Mouse (Mus musculus): Measurements from ENCODE around the gene Grid1. TPM values are rescaled to one million over a fixed set of nuclear protein-coding genes. Genes with fewer than 3 reads are reported as not detected.

The Grid1 gene
- polyA plus RNA-seq, 1 experiment from 2014 or later, result 0.26 TPM

DNA sequence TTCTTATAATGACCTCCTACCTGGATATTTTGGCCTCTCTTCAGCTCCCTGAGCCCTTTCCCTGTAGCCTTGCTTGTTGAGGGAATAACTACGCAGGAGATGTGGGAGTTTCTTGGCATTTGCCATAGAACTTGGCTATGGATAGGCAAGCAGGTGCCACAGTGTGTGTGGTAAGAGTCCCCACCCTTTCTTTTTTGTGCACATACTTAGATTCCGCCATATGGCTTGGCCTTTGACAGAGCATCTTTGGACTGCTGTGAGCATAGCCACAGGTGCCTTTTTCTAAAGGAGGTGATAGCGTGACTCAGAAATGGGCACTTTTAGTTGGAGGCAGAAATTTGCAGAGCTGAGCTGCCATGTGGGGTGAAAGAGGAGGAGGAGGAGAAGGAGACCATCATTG, 64.7 kb downstream of the Grid1 start:
- Histone ChIP-seq H3K9me3 (replicated peaks; ENCODE audit: control insufficient read depth, low read length) (no peaks in the 10 kb centered on the region), H3K36me3 (ENCODE audit: control insufficient read depth, insufficient read depth) (no peaks in the 10 kb centered on the region), H3K27ac (ENCODE audit: low read length) (no peak overlapping the region), H3K4me3 (ENCODE audit: low read length) (no peak overlapping the region), H3K4me2 (ENCODE audit: low read depth, low read length) (no peak overlapping the region), H3K27me3 (ENCODE audit: control insufficient read depth, insufficient read depth, low read length) (0 out of 2 replicates have a peak, but pooled peaks cover 7% of the 10 kb centered on the region), H3K9ac (ENCODE audit: low read length) (no peak overlapping the region), H3K4me1 (ENCODE audit: control insufficient read depth, insufficient read depth, low read length) (no peaks in the 10 kb centered on the region)
- no peak for ATAC-seq (replicated peaks; ENCODE audit: extremely low read depth, insufficient read depth, low FRiP score)
- WGBS, result 79% methylated on average over 3 of the region's 3 CpGs

DNA sequence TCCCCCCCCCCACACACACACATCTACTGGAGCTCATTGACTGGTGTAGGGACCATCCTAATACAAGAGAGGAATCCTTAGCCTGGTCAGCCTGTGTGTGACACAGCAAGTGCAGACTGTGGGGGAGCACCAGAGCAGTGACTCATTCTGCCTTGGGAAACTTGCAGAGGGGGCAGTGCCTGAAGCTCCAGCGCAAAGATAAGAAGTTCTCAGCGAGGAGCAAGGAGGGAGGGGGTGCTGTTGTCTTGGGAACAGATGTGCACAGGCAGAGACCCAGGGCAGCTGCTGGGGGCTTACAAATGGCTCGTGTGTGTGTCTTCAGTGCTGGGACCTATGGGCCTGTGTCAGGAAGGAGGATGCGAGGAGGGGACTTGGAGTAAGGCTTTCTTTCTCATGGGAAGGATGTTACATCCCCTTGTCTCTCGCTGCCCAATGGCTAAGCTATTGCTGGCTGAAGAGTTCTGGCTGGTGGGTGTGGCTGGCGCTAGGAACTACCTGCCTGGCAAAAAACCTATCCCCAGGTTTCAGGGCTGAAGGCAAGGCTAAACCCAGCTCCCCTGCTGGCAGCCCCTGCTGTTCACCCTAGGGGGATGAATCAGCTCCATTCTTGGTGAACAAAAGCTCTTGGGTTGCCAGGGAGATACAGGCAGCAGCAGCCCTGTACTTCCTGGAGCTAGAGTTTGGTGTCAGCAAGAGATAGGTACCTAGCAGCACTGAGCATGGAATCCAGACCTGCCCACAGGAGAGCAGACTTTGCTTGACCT, 72.0 kb downstream of the Grid1 start:
- no peak for ATAC-seq (replicated peaks; ENCODE audit: extremely low read depth, insufficient read depth, low FRiP score)
- 0 out of 2 replicates have a peak, but pooled peaks cover 2% of the 10 kb centered on the region for H3K4me1 ChIP-seq (ENCODE audit: control insufficient read depth, insufficient read depth, low read length)
- H3K9ac ChIP-seq (ENCODE audit: low read length), result no peak overlapping the region
- no peak overlapping the region for H3K4me3 ChIP-seq (ENCODE audit: low read length)
- no peak overlapping the region for H3K27ac ChIP-seq (ENCODE audit: low read length)
- WGBS, result 6% methylated on average over 6 of the region's 6 CpGs
- H3K27me3 ChIP-seq (ENCODE audit: control insufficient read depth, insufficient read depth, low read length), result peaks cover 7% of the 10 kb centered on the region
- H3K9me3 ChIP-seq (replicated peaks; ENCODE audit: control insufficient read depth, low read length), result no peaks in the 10 kb centered on the region
- H3K4me2 ChIP-seq (ENCODE audit: low read depth, low read length), result no peak overlapping the region
- no peaks in the 10 kb centered on the region for H3K36me3 ChIP-seq (ENCODE audit: control insufficient read depth, insufficient read depth)

DNA sequence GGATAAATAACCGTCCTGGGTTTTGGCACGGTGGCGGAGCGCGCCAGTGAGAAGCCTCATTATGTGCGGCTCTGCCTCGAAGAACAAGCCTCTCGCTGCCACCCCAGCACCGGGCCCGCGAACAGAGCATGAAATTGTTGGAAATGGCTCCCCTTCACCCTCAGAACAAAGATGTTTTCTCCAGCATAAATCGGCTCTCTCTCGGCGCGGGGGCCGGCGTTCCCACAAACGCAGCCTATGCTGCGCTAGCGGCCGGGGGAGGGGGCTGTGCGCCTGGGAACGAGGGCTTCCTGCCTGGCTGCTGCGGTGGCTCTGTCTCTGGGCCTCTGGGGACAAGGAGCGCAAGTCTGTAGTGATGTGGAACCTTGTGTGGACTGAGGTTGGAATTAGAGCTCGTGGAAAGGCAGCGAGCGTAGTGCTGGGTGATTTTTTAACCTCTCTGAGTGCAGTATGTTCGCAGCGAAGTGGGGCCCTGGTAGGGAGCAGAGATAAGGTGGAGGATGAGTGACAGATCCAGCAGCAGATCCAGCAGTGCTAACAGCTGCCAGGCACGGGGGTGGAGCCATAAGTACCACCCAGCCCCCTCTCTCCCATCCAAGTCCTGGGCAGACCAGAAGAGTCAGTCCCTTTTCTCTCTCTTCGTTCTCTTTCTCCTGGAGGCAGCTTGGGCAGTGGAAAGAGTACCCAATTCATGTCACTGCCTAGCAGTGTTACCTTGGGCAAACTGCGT, 76.5 kb downstream of the Grid1 start:
- H3K4me1 ChIP-seq (ENCODE audit: control insufficient read depth, insufficient read depth, low read length), result 0 out of 2 replicates have a peak, but pooled peaks cover 2% of the 10 kb centered on the region
- H3K9ac ChIP-seq (ENCODE audit: low read length), result no peak overlapping the region
- WGBS, result 6% methylated on average over 33 of the region's 33 CpGs
- H3K4me2 ChIP-seq (ENCODE audit: low read depth, low read length), result peak overlapping the region; percentile 61
- H3K27ac ChIP-seq (ENCODE audit: low read length), result no peak overlapping the region
- H3K4me3 ChIP-seq (ENCODE audit: low read length), result peak overlapping the region; percentile 27
- H3K27me3 ChIP-seq (ENCODE audit: control insufficient read depth, insufficient read depth, low read length), result peaks cover 10% of the 10 kb centered on the region
- H3K9me3 ChIP-seq (replicated peaks; ENCODE audit: control insufficient read depth, low read length), result no peaks in the 10 kb centered on the region
- ATAC-seq (replicated peaks; ENCODE audit: extremely low read depth, insufficient read depth, low FRiP score), result no peak
- no peaks in the 10 kb centered on the region for H3K36me3 ChIP-seq (ENCODE audit: control insufficient read depth, insufficient read depth)

DNA sequence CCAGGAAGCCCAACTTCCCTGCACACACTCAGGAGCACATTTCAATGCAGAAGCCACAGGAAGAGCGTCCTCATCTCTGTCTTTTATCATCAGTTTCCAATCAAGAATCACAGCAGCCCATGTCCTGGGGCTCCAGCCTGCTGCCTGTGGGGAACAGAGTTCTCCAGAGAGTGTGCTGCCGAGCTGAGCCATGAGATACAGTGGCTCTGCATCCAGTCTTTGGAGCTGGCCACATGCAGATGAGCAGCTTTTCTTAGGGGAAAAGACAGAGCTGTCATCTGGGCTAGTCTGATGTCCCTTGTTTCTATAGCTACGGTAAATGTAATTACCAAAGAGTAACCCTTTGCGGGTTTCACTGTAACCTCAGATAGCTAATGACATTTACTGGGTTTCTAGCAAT, 83.9 kb downstream of the Grid1 start:
- 53% methylated on average over 4 of the region's 4 CpGs for WGBS
- Histone ChIP-seq H3K4me3 (ENCODE audit: low read length) (no peak overlapping the region), H3K27me3 (ENCODE audit: control insufficient read depth, insufficient read depth, low read length) (no peaks in the 10 kb centered on the region), H3K9me3 (replicated peaks; ENCODE audit: control insufficient read depth, low read length) (no peaks in the 10 kb centered on the region), H3K27ac (ENCODE audit: low read length) (no peak overlapping the region), H3K36me3 (ENCODE audit: control insufficient read depth, insufficient read depth) (no peaks in the 10 kb centered on the region), H3K4me1 (ENCODE audit: control insufficient read depth, insufficient read depth, low read length) (no peaks in the 10 kb centered on the region), H3K4me2 (ENCODE audit: low read depth, low read length) (no peak overlapping the region), H3K9ac (ENCODE audit: low read length) (no peak overlapping the region)
- no peak for ATAC-seq (replicated peaks; ENCODE audit: extremely low read depth, insufficient read depth, low FRiP score)

DNA sequence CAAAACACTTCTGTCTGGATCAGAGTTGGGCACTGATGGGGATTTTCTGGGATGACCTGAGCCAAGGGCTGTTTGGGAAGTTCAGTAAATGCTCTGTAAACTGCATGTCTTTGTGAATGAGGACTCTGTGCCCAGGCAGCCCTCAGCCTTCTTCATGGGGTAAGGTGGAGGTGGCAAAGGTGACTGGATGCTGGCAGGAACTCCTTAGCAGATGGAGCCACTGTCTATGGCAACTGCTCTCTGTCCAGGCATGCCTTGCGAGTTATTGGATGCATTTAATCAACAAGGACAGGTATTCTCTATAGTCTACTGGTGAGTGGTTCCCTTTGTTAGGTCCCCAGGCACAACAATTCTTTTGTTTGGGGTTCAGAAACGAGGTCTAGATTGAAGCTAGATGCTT, 85.8 kb downstream of the Grid1 start:
- Histone ChIP-seq H3K4me3 (ENCODE audit: low read length) (no peak overlapping the region), H3K9ac (ENCODE audit: low read length) (no peak overlapping the region), H3K9me3 (replicated peaks; ENCODE audit: control insufficient read depth, low read length) (no peaks in the 10 kb centered on the region), H3K27me3 (ENCODE audit: control insufficient read depth, insufficient read depth, low read length) (no peaks in the 10 kb centered on the region), H3K36me3 (ENCODE audit: control insufficient read depth, insufficient read depth) (no peaks in the 10 kb centered on the region), H3K27ac (ENCODE audit: low read length) (no peak overlapping the region), H3K4me2 (ENCODE audit: low read depth, low read length) (no peak overlapping the region), H3K4me1 (ENCODE audit: control insufficient read depth, insufficient read depth, low read length) (no peaks in the 10 kb centered on the region)
- ATAC-seq (replicated peaks; ENCODE audit: extremely low read depth, insufficient read depth, low FRiP score), result no peak
- 58% methylated on average over 2 of the region's 2 CpGs for WGBS

DNA sequence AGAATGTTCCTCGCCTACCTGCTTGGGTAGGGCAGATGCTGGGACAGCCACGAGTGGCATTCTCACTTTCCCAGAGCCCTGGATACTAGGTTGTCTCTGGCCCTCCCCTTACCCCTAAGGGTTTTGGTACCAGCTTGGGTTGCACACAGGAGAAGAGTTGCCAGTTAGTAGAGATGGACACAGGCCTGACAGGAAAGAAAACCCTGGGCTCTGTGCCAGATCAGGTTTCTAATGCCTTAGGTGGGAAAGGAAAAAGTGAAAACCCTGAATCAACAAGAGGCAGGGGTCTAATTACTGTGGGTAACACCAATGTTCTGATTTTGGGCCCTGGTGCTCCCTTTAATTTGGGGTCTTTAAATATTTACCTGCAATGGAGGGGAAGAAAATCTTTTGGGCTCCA, 88.5 kb downstream of the Grid1 start:
- ATAC-seq (replicated peaks; ENCODE audit: extremely low read depth, insufficient read depth, low FRiP score), result no peak
- Histone ChIP-seq H3K9ac (ENCODE audit: low read length) (no peak overlapping the region), H3K27me3 (ENCODE audit: control insufficient read depth, insufficient read depth, low read length) (no peaks in the 10 kb centered on the region), H3K27ac (ENCODE audit: low read length) (no peak overlapping the region), H3K36me3 (ENCODE audit: control insufficient read depth, insufficient read depth) (no peaks in the 10 kb centered on the region), H3K4me2 (ENCODE audit: low read depth, low read length) (no peak overlapping the region), H3K4me1 (ENCODE audit: control insufficient read depth, insufficient read depth, low read length) (no peaks in the 10 kb centered on the region), H3K4me3 (ENCODE audit: low read length) (no peak overlapping the region), H3K9me3 (replicated peaks; ENCODE audit: control insufficient read depth, low read length) (no peaks in the 10 kb centered on the region)
- 86% methylated on average over 2 of the region's 2 CpGs for WGBS

DNA sequence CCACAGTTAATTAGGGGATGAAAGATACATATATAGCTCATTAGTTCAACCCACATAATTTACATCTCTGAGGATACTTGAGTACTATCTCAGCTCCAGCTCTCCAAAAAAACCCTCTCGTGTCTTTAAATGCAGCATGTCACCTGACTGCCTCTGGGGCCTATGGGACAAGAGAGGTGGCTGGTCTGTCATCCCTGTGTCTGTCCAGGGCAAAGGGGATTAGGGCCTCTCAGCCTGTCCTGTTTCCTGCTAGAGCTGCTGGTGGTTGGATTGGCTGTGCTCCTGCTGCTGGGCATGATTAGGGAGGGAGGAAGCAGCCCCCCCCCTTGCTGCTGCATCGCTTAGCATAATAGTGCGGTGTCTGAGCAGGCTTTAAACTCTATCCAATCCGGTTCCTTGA, 88.9 kb downstream of the Grid1 start:
- Histone ChIP-seq H3K4me2 (ENCODE audit: low read depth, low read length) (no peak overlapping the region), H3K4me1 (ENCODE audit: control insufficient read depth, insufficient read depth, low read length) (no peaks in the 10 kb centered on the region), H3K36me3 (ENCODE audit: control insufficient read depth, insufficient read depth) (no peaks in the 10 kb centered on the region), H3K9ac (ENCODE audit: low read length) (no peak overlapping the region), H3K27ac (ENCODE audit: low read length) (no peak overlapping the region), H3K4me3 (ENCODE audit: low read length) (no peak overlapping the region), H3K9me3 (replicated peaks; ENCODE audit: control insufficient read depth, low read length) (no peaks in the 10 kb centered on the region), H3K27me3 (ENCODE audit: control insufficient read depth, insufficient read depth, low read length) (no peaks in the 10 kb centered on the region)
- no peak for ATAC-seq (replicated peaks; ENCODE audit: extremely low read depth, insufficient read depth, low FRiP score)
- WGBS, result 40% methylated on average over 4 of the region's 4 CpGs

DNA sequence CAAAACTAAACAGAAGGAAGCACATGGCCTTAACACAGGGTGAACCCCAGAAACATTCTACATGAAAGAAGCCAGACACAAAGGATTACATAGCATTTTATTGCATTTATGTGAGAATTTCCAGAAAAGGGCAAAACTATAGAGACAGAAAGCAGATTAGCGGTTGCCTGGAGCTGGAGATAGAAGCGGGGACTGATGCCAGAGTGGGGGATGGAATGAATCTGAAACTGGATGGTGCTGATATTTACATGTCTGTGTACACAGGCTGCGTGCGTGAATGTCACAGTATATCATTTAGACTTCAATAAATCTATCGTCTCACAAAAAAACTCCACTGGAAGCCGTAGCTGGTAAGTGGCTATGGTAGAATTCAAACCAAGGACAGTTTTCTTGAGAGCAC, 96.4 kb downstream of the Grid1 start:
- WGBS, result 73% methylated on average over 6 of the region's 6 CpGs
- H3K4me1 ChIP-seq (ENCODE audit: control insufficient read depth, insufficient read depth, low read length), result no peaks in the 10 kb centered on the region
- H3K4me3 ChIP-seq (ENCODE audit: low read length), result no peak overlapping the region
- no peaks in the 10 kb centered on the region for H3K36me3 ChIP-seq (ENCODE audit: control insufficient read depth, insufficient read depth)
- no peaks in the 10 kb centered on the region for H3K27me3 ChIP-seq (ENCODE audit: control insufficient read depth, insufficient read depth, low read length)
- ATAC-seq (replicated peaks; ENCODE audit: extremely low read depth, insufficient read depth, low FRiP score), result no peak
- H3K9me3 ChIP-seq (replicated peaks; ENCODE audit: control insufficient read depth, low read length), result no peaks in the 10 kb centered on the region
- no peak overlapping the region for H3K4me2 ChIP-seq (ENCODE audit: low read depth, low read length)
- H3K9ac ChIP-seq (ENCODE audit: low read length), result no peak overlapping the region
- no peak overlapping the region for H3K27ac ChIP-seq (ENCODE audit: low read length)

DNA sequence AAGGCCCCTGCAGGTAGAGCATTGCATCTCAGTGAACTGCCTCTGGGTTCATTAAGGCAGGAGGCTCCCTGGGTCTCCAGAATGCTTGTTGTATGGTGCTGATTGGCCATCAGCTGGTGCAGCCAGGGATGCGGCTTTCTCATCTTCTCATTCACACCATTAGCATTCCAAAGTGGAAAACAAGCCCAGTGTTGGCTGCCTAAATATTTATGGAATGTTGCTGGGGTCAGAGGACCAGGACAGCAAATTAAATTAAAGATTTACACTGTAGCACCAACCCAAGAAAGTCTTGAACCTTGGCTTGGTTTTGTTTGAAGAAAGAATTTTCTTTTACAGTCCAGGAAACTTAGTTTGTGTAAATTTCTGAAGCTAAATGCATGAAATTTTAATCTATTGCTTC, 97.2 kb downstream of the Grid1 start:
- no peak for ATAC-seq (replicated peaks; ENCODE audit: extremely low read depth, insufficient read depth, low FRiP score)
- WGBS, result 27% methylated on average over 1 of the region's 1 CpGs
- H3K36me3 ChIP-seq (ENCODE audit: control insufficient read depth, insufficient read depth), result no peaks in the 10 kb centered on the region

More for the DNA sequence above, 97.2 kb downstream of the Grid1 start:
- no peak overlapping the region for H3K4me3 ChIP-seq (ENCODE audit: low read length)
- no peaks in the 10 kb centered on the region for H3K4me1 ChIP-seq (ENCODE audit: control insufficient read depth, insufficient read depth, low read length)
- H3K27ac ChIP-seq (ENCODE audit: low read length), result no peak overlapping the region
- H3K4me2 ChIP-seq (ENCODE audit: low read depth, low read length), result no peak overlapping the region
- H3K9me3 ChIP-seq (replicated peaks; ENCODE audit: control insufficient read depth, low read length), result no peaks in the 10 kb centered on the region
- no peaks in the 10 kb centered on the region for H3K27me3 ChIP-seq (ENCODE audit: control insufficient read depth, insufficient read depth, low read length)
- no peak overlapping the region for H3K9ac ChIP-seq (ENCODE audit: low read length)
